Mouse (Mus musculus) heart, adult 8-10 months (tissue): ENCODE measurements around the gene Trp53. TPM values are rescaled to one million over a fixed set of nuclear protein-coding genes. Genes with fewer than 3 reads are reported as not detected.
A peak's percentile ranks its signal among the peaks of the same experiment; 100 is the strongest.
"Not testable (repeated sequence)": the region's sequence is repeated elsewhere in the genome, so short reads cannot be mapped to it uniquely, and the experiment has no call there.

Experiments used
- DNase-seq: peaks from one replicate; pipeline ENCODE4 v3.0.0; 2022; ENCODE audit warnings: low spot score
- microRNA-seq: library from miRNA; unstranded; fragments of <30 nt; microRNA quantifications from one replicate; pipeline ENCODE4 v1.2.0, GENCODE M21; 2022
- total RNA-seq, 4 experiments: library from RNA; stranded (reverse); gene quantifications; 2 replicates each; pipeline ENCODE4 v1.2.4; 2022

Gene Trp53
- total RNA-seq, 4 experiments from 2014 or later: 12.8 to 16.3 (median 14.1) TPM

GRCm38 (mm10) chr11:69624339-69624738 lies 44.2 kb downstream of the Trp53 start:
- not testable (repeated sequence) for DNase-seq

GRCm38 (mm10) chr11:69628286-69628685 lies 48.1 kb downstream of the Trp53 start:
- DNase-seq: peak; percentile 63

GRCm38 (mm10) chr11:69629802-69630201 lies 49.6 kb downstream of the Trp53 start:
- DNase-seq: no peak

GRCm38 (mm10) chr11:69632284-69633089 lies 52.3 kb downstream of the Trp53 start, which contains the start of gene Fxr2:
TSS of gene Fxr2 (plus strand) at chr11:69632990.
- peak; percentile 100 for DNase-seq

GRCm38 (mm10) chr11:69633128-69633866 lies 53.1 kb downstream of the Trp53 start:
- peak; percentile 40 for DNase-seq

- no peak for DNase-seq
Measured at GRCm38 (mm10) chr11:69635471-69635870, 55.3 kb downstream of the Trp53 start.

Small RNAs within 50 kb of the gene (microRNA-seq; reads per million reads assigned to microRNA genes)
- not detected for gene Mir467f

Other genes with a start within 250 kb of the Trp53 start
- under 1 TPM; 0.34 to 0.44 (median 0.39) TPM for gene Rnf227, start 239.9 kb upstream of the Trp53 start, total RNA-seq
- 10 to 100 TPM; 16.7 to 20.4 (median 18.3) TPM for gene Chd3, start 211.0 kb upstream of the Trp53 start, total RNA-seq
- gene Naa38, start 184.9 kb upstream of the Trp53 start, total RNA-seq: 100 to 1,000 TPM; 109 to 140 (median 120) TPM
- 10 to 100 TPM; 33.3 to 39.8 (median 36.9) TPM for gene Cyb5d1, start 184.7 kb upstream of the Trp53 start, total RNA-seq
- gene Tmem88, start 182.1 kb upstream of the Trp53 start, total RNA-seq: 10 to 100 TPM; 13.2 to 24.7 (median 19.5) TPM
- gene Kdm6b, start 166.7 kb upstream of the Trp53 start, total RNA-seq: 10 to 100 TPM; 19.1 to 26.2 (median 22.3) TPM
- under 1 TPM; 0.22 to 0.66 (median 0.40) TPM for gene Dnah2, start 31.2 kb upstream of the Trp53 start, total RNA-seq
- 100 to 1,000 TPM; 105 to 137 (median 128) TPM for gene Efnb3, start 20.2 kb upstream of the Trp53 start, total RNA-seq
- gene Wrap53, start 104 bp upstream of the Trp53 start, total RNA-seq: 1 to 10 TPM; 4.6 to 6.7 (median 5.6) TPM
- gene Atp1b2, start 25.6 kb downstream of the Trp53 start, total RNA-seq: 10 to 100 TPM; 12.4 to 16.3 (median 13.1) TPM
- not detected for gene Shbg, start 37.5 kb downstream of the Trp53 start, total RNA-seq
- 1 to 10 TPM; 2.6 to 5.3 (median 3.3) TPM for gene Sat2, start 41.7 kb downstream of the Trp53 start, total RNA-seq
- 100 to 1,000 TPM in 1 of 4 experiments, 10 to 100 TPM in 3; 92.4 to 109 (median 94.5) TPM for gene Fxr2, start 52.6 kb downstream of the Trp53 start, total RNA-seq
- gene Sox15, start 75.0 kb downstream of the Trp53 start, total RNA-seq: not detected
- gene Mpdu1, start 82.3 kb downstream of the Trp53 start, total RNA-seq: 10 to 100 TPM; 13.6 to 18.8 (median 15.5) TPM
- 1 to 10 TPM; 4.5 to 7.0 (median 6.3) TPM for gene Cd68, start 85.8 kb downstream of the Trp53 start, total RNA-seq
- 100 to 1,000 TPM; 162 to 194 (median 186) TPM for gene Eif4a1, start 92.1 kb downstream of the Trp53 start, total RNA-seq
- 10 to 100 TPM; 27.2 to 40.0 (median 28.7) TPM for gene Senp3, start 101.7 kb downstream of the Trp53 start, total RNA-seq
- 1 to 10 TPM; 2.6 to 4.3 (median 2.9) TPM for gene Tnfsf13, start 105.4 kb downstream of the Trp53 start, total RNA-seq
- 10 to 100 TPM; 14.9 to 19.6 (median 17.5) TPM for gene Tnfsf12, start 115.5 kb downstream of the Trp53 start, total RNA-seq
- gene Tnfsfm13, start 115.7 kb downstream of the Trp53 start, total RNA-seq: 1 to 10 TPM; 1.4 to 4.2 (median 3.1) TPM
- gene Polr2a, start 178.3 kb downstream of the Trp53 start, total RNA-seq: 10 to 100 TPM; 28.5 to 35.7 (median 32.9) TPM
- not detected for gene Slc35g3, start 181.6 kb downstream of the Trp53 start, total RNA-seq
- 10 to 100 TPM; 43.7 to 52.4 (median 49.3) TPM for gene Zbtb4, start 185.6 kb downstream of the Trp53 start, total RNA-seq
- gene Chrnb1, start 215.6 kb downstream of the Trp53 start, total RNA-seq: 1 to 10 TPM; 2.2 to 4.3 (median 3.8) TPM
- gene Fgf11, start 221.5 kb downstream of the Trp53 start, total RNA-seq: 1 to 10 TPM; 2.1 to 3.3 (median 2.6) TPM
- under 1 TPM; 0.14 to 0.57 (median 0.31) TPM for gene Tmem102, start 225.3 kb downstream of the Trp53 start, total RNA-seq
- not detected for gene Gm39566, start 234.9 kb downstream of the Trp53 start, total RNA-seq
- gene Spem2, start 238.1 kb downstream of the Trp53 start, total RNA-seq: not detected
- gene Spem1, start 241.8 kb downstream of the Trp53 start, total RNA-seq: not detected